Mouse (Mus musculus) layer of hippocampus, postnatal 10 days (tissue): Measurements from ENCODE around the gene Card10. TPM values are rescaled to one million over a fixed set of nuclear protein-coding genes. Genes with fewer than 3 reads are reported as not detected.

ENCODE experiments used
- DNase-seq, 2 experiments: peaks; one replicate each; pipeline ENCODE4 v3.0.0; 2021; ENCODE audit warnings: low spot score in 2 of 2
- total RNA-seq, 2 experiments: library from RNA; stranded (reverse); gene quantifications; 2 replicates each; pipeline ENCODE4 v1.2.3; 2021

Gene Card10
- total RNA-seq, 2 experiments from 2014 or later, result 5.8 to 6.0 TPM

GRCm38 (mm10) chr15:78736681-78737100, 66.2 kb downstream of the Card10 start:
- DNase-seq, result peak; percentile 37 to 51

- no peak for DNase-seq
Measured at GRCm38 (mm10) chr15:78736181-78736579, 66.7 kb downstream of the Card10 start.

GRCm38 (mm10) chr15:78735431-78736180, 67.2 kb downstream of the Card10 start:
- DNase-seq, result peak; percentile 63 to 68

GRCm38 (mm10) chr15:78731830-78732229, 71.0 kb downstream of the Card10 start:
- DNase-seq, result no peak

DNA sequence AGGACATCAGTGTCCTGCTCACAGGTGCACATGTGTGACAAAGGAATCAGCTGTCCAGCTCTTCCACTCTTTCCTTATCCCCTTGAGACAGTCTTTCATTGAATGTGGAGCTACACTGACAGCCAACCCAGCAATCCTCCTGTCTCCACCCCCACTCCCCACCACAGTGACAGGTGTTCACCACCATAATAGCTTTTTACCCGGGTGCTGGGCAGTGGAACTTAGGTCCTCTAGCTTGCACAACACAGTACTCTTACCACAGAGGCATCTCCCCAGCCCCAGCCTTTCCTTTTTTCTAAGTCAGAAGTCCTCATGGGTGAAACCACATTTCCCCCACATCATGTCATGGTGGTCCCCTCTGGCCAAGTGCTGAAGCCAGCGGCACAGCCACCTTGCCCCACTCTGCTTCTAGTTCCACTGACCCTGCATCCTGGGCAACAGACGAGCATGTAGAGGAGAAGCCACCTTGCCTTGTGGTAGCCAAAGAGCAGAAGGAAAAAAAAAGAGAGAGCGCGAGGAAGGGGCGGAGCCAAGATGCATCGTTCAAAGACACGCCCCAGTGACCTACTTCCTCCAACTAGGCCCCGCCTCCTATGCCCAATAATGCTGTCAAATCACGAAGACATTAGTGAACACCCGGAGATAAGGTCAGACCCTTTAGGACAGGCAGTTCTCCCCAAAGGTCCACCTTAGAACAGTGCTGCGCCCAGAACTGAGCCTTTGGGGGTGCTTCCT, 72.4 kb downstream of the Card10 start:
- DNase-seq, result no peak

GRCm38 (mm10) chr15:78726697-78727096, 76.1 kb downstream of the Card10 start:
- no peak for DNase-seq

Other genes with a start within 250 kb of the Card10 start
- gene Rac2, start 230.3 kb downstream of the Card10 start, total RNA-seq, result 1 to 10 TPM; 3.6 to 3.7 TPM
- 10 to 100 TPM; 13.8 to 15.2 TPM for gene Cyth4, start 206.0 kb downstream of the Card10 start, total RNA-seq
- 100 to 1,000 TPM; 127 to 138 TPM for gene Elfn2, start 84.3 kb downstream of the Card10 start, total RNA-seq
- gene Mfng, start 29.6 kb downstream of the Card10 start, total RNA-seq, result 10 to 100 TPM in 1 of 2 experiments, 1 to 10 TPM in 1; 9.2 to 10.4 TPM
- 1 to 10 TPM; 7.6 to 8.5 TPM for gene Cdc42ep1, start 39.6 kb upstream of the Card10 start, total RNA-seq
- gene Lgals2, start 52.5 kb upstream of the Card10 start, total RNA-seq, result not detected
- 10 to 100 TPM; 56.8 to 58.0 TPM for gene Gga1, start 74.1 kb upstream of the Card10 start, total RNA-seq
- gene Gm49510, start 96.6 kb upstream of the Card10 start, total RNA-seq, result not detected
- 10 to 100 TPM in 1 of 2 experiments, 1 to 10 TPM in 1; 8.6 to 12.1 TPM for gene Sh3bp1, start 96.7 kb upstream of the Card10 start, total RNA-seq
- gene Pdxp, start 110.9 kb upstream of the Card10 start, total RNA-seq, result 100 to 1,000 TPM; 135 to 139 TPM
- gene Lgals1, start 123.7 kb upstream of the Card10 start, total RNA-seq, result 10 to 100 TPM; 31.2 to 37.7 TPM
- gene Nol12, start 131.9 kb upstream of the Card10 start, total RNA-seq, result 10 to 100 TPM; 43.0 to 43.2 TPM
- 10 to 100 TPM; 26.4 to 28.9 TPM for gene Triobp, start 144.7 kb upstream of the Card10 start, total RNA-seq
- gene H1f0, start 225.4 kb upstream of the Card10 start, total RNA-seq, result 10 to 100 TPM; 80.6 to 80.7 TPM
- gene Galr3, start 238.8 kb upstream of the Card10 start, total RNA-seq, result under 1 TPM; 0.33 to 0.48 TPM